Mouse (Mus musculus) heart, postnatal 25 days (tissue): ENCODE measurements at regions not wholly inside any gene's neighbourhood (a gene's known extent, or its start where the extent isn't known, plus 50 kb on each side); places are given as distances from the start of the nearest gene placed in this dataset.

Source experiments
- DNase-seq: peaks from one replicate; pipeline ENCODE4 v3.0.0; 2022; ENCODE audit warnings: low spot score
- intact Hi-C: fragments of 180-260 bp; cut with DNase I; formaldehyde crosslinking; loops from one replicate; pipeline ENCODE4 v1.15.1; 2025

- DNase-seq = no peak
- intact Hi-C loops = no loop called here
Measured at GRCm38 (mm10) chr19:15663659-15664255, 283.4 kb downstream of the Psat1 start.

- intact Hi-C loops = no loop called here
- no peak for DNase-seq
Measured at GRCm38 (mm10) chr19:15658611-15659010, 288.5 kb downstream of the Psat1 start.

GRCm38 (mm10) chr19:15657846-15658245 is 289.3 kb downstream of the Psat1 start:
- DNase-seq = no peak
- intact Hi-C loops = no loop called here

GRCm38 (mm10) chr19:15649368-15649767 is 297.8 kb downstream of the Psat1 start:
- intact Hi-C loops = no loop called here
- no peak for DNase-seq

DNA sequence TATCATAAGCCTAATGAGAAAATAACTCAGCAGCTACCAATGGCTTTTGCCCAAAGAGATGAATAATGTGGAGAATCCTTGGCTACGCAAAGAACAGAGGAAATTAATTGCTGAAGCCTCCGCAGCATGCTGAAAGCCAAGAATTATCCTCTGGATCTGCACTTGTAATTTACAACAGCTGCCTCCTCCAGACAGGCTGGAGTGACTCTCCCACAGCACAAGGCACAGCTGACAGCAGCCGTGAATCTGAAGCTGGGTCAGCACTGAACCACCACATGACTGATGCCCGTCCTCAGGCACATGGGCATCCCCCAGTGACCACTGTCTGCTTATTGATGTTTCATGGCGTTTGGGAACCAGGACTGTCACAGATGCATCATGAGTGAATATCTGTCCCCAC is 299.8 kb downstream of the Psat1 start:
- intact Hi-C loops = no loop called here
- no peak for DNase-seq

DNA sequence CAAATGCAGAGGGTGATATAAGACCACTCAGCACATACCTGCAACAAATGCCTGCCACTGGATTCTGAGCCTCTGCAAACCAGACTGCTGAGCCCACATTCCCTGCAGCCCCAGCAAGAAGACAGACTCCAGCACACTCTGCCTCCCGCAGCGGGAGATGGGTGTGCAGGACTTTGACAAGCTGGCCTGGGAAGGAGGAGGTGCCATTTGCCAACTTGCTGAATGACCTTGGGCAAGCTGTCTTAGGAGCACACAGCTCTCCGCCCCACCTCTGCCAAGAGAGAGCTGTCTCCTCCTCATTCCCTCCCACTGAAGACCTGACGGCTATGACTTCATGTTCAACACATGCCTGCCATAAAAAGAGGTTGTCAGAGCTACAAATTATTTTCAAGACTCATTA is 302.4 kb downstream of the Psat1 start:
- intact Hi-C loops = no loop called here
- DNase-seq = no peak

- no peak for DNase-seq
Measured at GRCm38 (mm10) chr19:15617233-15617915, 329.8 kb downstream of the Psat1 start.

DNA sequence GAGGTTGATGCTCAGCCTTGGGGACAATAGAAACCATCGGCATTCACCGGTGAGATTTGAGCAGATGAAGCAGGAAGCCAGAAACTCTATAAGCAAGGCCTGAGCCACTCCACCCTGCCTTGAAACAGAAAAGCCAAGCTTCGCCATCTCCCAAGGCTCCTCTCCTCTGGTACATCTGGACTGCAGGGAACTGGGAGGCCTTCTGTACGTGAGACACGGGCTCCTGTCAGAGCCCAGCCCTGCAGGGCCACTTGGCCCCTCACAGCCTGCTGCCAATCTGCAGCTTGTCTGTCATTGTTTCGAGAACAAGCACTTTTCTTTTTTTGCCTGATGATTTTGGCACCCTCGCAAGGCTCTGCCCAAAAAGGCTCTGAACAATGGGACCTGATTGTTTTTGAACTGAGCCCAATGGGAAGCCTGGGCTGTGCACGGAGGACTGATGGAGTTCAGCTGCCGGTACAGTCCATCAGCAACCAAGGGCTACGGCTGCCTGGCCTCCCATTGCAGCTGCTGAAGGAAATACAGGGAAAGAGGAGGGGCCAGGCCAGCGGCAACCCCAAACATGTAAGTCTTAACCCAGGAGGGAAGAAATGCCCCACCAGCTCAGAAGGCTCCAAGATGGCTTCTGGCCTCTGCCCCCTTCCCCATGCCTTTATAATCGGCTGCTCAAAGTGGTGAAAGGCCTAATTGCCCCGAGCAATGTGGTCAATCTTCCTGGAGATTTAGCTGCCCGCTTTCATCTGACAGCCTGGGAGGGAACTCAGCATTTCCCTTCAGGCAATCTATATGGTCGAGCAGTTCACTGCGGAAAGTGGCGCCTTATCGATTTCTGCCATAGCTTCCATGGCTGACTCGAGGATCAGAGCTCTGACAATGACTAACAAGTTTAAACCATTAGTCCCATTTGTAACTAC is 332.2 kb downstream of the Psat1 start:
- DNase-seq = peak; percentile 1
- intact Hi-C loops = loop anchor here (10.0 kb wide), 1 partner anchor 1630 kb away; no protein-coding TSS in a partner anchor

More at GRCm38 (mm10) chr19:15617233-15617915, 329.8 kb downstream of the Psat1 start:
- intact Hi-C loops = loop anchor here (10.0 kb wide), 1 partner anchor 1633 kb away; no protein-coding TSS in a partner anchor

- DNase-seq = no peak
- intact Hi-C loops = loop anchor here (10.0 kb wide), 1 partner anchor 1626 kb away; no protein-coding TSS in a partner anchor
Measured at GRCm38 (mm10) chr19:15611137-15611758, 335.9 kb downstream of the Psat1 start.

GRCm38 (mm10) chr19:15606440-15606839 is 340.7 kb downstream of the Psat1 start:
- intact Hi-C loops = no loop called here
- DNase-seq = no peak

- DNase-seq = no peak
- intact Hi-C loops = no loop called here
Measured at GRCm38 (mm10) chr19:15592821-15593220, 354.3 kb downstream of the Psat1 start.

DNA sequence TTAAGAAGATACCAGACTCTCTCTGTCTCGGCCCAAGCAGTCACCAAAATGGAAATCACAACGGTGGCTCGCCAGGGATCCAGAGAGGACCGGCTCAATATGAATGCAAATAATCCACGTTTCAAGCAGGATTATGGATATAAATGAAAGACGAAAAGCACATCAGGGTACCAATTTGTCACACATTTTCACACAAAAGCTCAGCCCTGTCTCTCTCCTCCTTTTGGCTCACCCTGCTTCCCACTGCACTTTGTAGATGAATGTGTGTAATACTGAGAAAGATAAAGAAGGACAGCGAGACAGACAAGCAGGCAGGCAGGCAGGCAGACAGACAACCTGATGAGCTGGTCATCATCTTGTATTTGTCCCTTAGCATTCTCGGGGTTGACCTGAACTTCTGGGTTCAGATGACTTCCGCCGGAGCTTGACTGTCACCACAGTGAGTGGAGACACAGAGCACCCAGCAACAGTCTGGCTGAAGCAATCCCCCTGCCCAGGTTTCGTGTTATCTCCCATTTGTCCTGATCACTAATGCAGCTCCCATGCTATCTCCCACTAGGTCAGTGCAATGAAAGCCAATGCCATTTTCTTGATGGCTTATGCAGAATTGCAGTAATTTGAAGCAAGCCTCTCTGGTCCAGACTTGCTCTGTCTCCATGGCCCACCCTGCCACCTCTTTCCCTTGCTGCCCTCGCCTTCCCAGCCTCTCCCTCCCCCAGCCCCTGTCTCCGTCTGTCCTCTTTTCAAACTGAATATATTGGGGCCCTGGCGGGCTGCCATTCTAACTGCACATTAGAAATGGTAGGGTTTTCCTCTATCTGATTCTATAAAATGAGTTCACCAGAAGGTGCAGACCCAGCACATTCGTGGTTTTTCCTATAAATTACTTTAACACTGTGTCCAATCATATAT is 363.1 kb downstream of the Psat1 start:
- no peak for DNase-seq
- intact Hi-C loops = no loop called here

DNA sequence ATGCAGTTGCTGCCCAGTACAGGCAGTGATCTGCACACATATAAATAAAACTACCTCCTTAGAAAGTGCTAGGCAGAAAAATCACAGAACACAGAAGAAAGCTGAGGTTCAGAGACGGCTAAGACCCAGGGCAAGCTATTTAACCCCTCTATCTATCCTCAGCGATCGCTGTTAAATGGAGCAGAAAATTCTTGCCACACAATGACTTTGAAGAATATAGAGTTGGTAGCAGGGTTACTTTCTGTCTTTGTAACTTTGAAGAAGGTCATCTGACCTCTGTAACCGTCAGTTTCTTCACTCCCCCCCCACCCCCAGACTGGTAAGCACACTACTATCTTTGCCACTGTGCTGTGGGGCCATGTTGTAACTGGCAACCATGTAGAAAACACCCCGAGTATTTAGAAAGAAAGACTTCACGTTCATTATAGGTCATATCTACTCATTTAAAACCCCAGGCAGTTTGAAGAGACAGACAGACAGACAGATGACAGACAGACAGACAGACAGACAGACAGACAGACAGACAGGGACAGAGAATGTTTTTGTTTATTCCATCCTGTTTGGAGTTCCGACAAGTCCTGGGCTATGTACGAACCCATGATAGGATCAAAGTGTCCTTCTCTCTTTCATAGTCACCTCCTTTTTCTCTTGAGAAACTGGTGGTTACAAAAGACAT is 363.9 kb downstream of the Psat1 start:
- intact Hi-C loops = no loop called here
- no peak for DNase-seq

GRCm38 (mm10) chr19:15571204-15571603 is 375.9 kb downstream of the Psat1 start:
- no peak for DNase-seq
- intact Hi-C loops = no loop called here

- intact Hi-C loops = no loop called here
- DNase-seq = no peak
Measured at GRCm38 (mm10) chr19:15561511-15561910, 385.6 kb downstream of the Psat1 start.

DNA sequence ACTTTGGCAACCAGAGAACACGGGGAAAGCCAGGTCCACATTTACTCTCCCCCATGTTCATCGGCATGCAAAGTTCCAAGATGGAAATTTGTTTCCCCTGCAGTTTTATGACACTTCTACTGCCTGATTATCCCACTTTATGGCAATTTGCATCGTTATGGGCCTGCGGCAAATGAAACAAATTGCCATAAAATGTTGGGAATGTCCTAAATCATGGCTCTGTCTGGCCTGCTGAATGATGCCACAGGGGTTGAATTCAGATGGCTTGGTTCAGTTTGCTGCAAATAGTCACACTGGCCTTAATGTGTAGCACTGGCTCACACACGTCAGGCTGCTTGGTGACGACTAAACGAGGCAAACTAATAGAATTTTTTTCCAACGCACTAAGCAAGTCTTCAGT is 393.2 kb downstream of the Psat1 start:
- intact Hi-C loops = no loop called here
- DNase-seq = no peak

- intact Hi-C loops = no loop called here
- DNase-seq = no peak
Measured at GRCm38 (mm10) chr19:15517853-15518252, 429.3 kb downstream of the Psat1 start.

GRCm38 (mm10) chr19:15516566-15517305 is 430.4 kb downstream of the Psat1 start:
- intact Hi-C loops = no loop called here
- no peak for DNase-seq
